Mouse (Mus musculus): ENCODE measurements at regions not wholly inside any gene's neighbourhood (a gene's known extent, or its start where the extent isn't known, plus 50 kb on each side); places are given as distances from the start of the nearest gene placed in this dataset.

- DNase-seq (ENCODE audit: low spot score in 2 of 2) = no peak
Measured at GRCm38 (mm10) chr12:68683897-68684296, 475.1 kb downstream of the Rps29 start.

GRCm38 (mm10) chr12:68683176-68683575 lies 475.8 kb downstream of the Rps29 start:
- DNase-seq (ENCODE audit: low spot score in 2 of 2) = no peak

GRCm38 (mm10) chr12:68680668-68681067 lies 478.3 kb downstream of the Rps29 start:
- no peak for DNase-seq (ENCODE audit: low spot score in 2 of 2)

- no peak for DNase-seq (ENCODE audit: low spot score in 2 of 2)
Measured at GRCm38 (mm10) chr12:68676096-68676775, 482.8 kb downstream of the Rps29 start.

GRCm38 (mm10) chr12:68672011-68672410 lies 487.0 kb downstream of the Rps29 start:
- no peak for DNase-seq (ENCODE audit: low spot score in 2 of 2)

GRCm38 (mm10) chr12:68645901-68646585 lies 512.9 kb downstream of the Rps29 start:
- DNase-seq (ENCODE audit: low spot score in 2 of 2) = no peak

- no peak for DNase-seq (ENCODE audit: low spot score in 2 of 2)
Measured at GRCm38 (mm10) chr12:68643671-68644070, 515.3 kb downstream of the Rps29 start.

- no peak for DNase-seq (ENCODE audit: low spot score in 2 of 2)
Measured at GRCm38 (mm10) chr12:68632441-68632840, 526.5 kb downstream of the Rps29 start.

- no peak for DNase-seq (ENCODE audit: low spot score in 2 of 2)
Measured at GRCm38 (mm10) chr12:68618337-68618736, 540.6 kb downstream of the Rps29 start.

GRCm38 (mm10) chr12:68605417-68606000 lies 553.5 kb downstream of the Rps29 start:
- no peak for DNase-seq (ENCODE audit: low spot score in 2 of 2)

- DNase-seq (ENCODE audit: low spot score in 2 of 2) = no peak
Measured at GRCm38 (mm10) chr12:68604524-68605299, 554.3 kb downstream of the Rps29 start.

GRCm38 (mm10) chr12:68602682-68603081 lies 556.3 kb downstream of the Rps29 start:
- no peak for DNase-seq (ENCODE audit: low spot score in 2 of 2)

- no peak for DNase-seq (ENCODE audit: low spot score in 2 of 2)
Measured at GRCm38 (mm10) chr12:68601366-68601765, 557.6 kb downstream of the Rps29 start.

GRCm38 (mm10) chr12:68599681-68600596 lies 559.0 kb downstream of the Rps29 start:
- no peak for DNase-seq (ENCODE audit: low spot score in 2 of 2)

- DNase-seq (ENCODE audit: low spot score in 2 of 2) = no peak
Measured at GRCm38 (mm10) chr12:68599016-68599616, 559.9 kb downstream of the Rps29 start.

GRCm38 (mm10) chr12:68585524-68585872 lies 573.5 kb downstream of the Rps29 start:
- no peak for DNase-seq (ENCODE audit: low spot score in 2 of 2)

GRCm38 (mm10) chr12:68584786-68585523 lies 574.0 kb downstream of the Rps29 start:
- DNase-seq (ENCODE audit: low spot score in 2 of 2) = no peak

- DNase-seq (ENCODE audit: low spot score in 2 of 2) = no peak
Measured at GRCm38 (mm10) chr12:68579909-68580308, 579.1 kb downstream of the Rps29 start.

- DNase-seq (ENCODE audit: low spot score in 2 of 2) = no peak
Measured at GRCm38 (mm10) chr12:68577453-68577852, 581.5 kb downstream of the Rps29 start.

GRCm38 (mm10) chr12:68576855-68577254 lies 582.1 kb downstream of the Rps29 start:
- DNase-seq (ENCODE audit: low spot score in 2 of 2) = no peak
